8 mouse cellular contexts compared by ENCODE assay signal in genomic region chr1:84840018-84840664, GRCm38 (mm10). TPM values are rescaled to one million over a fixed set of nuclear protein-coding genes. Genes with fewer than 3 reads are reported as not detected.
DNase-seq lines count a peak whose midpoint lies in the region; ATAC-seq and TF ChIP-seq lines count a peak whose summit lies in the region.

Gene Trip12 (minus strand): TSS chr1:84840516.

- no peak for TF ChIP-seq EP300 in CH12.LX (IDR thresholded peaks at IDR 0.05; ENCODE audit: low read length)

- peaks cover 0 to 2% of the 10 kb centered on the region in 2 experiments for H3K36me3 ChIP-seq in CH12.LX (replicated peaks in 1 of 2; ENCODE audit: control insufficient read depth in 1 of 2, insufficient read depth in 1 of 2, low read length in 1 of 2)
- no peaks in the 10 kb centered on the region for H3K36me3 ChIP-seq in heart, embryonic 11.5 days (ENCODE audit: control insufficient read depth, insufficient read depth, low read length)
- H3K36me3 ChIP-seq in midbrain, postnatal 0 days (ENCODE audit: insufficient read depth, low read length) = no peaks in the 10 kb centered on the region

- dilution Hi-C loops in CH12.LX (cut with MboI; ENCODE audit: extremely low pct_ligation_motif_present, extremely low pct_unique_long_range_greater_than_20kb, low sequenced_read_pairs) = no loop called here

- TF ChIP-seq RAD21 in CH12.LX (IDR thresholded peaks at IDR 0.05; ENCODE audit: low read depth, low read length) = no peak

- no peaks in the 10 kb centered on the region for H3K27me3 ChIP-seq in CH12.LX (replicated peaks)
- no peaks in the 10 kb centered on the region for H3K27me3 ChIP-seq in heart, embryonic 11.5 days (ENCODE audit: control insufficient read depth, insufficient read depth, low read length)
- no peaks in the 10 kb centered on the region for H3K27me3 ChIP-seq in midbrain, postnatal 0 days (ENCODE audit: insufficient read depth, low read length)

- peaks cover 0 to 13% of the 10 kb centered on the region in 2 experiments; a peak in 2 of 4 replicates for H3K4me1 ChIP-seq in CH12.LX (ENCODE audit: control insufficient read depth in 1 of 2, insufficient read depth in 2 of 2)
- 0 out of 2 replicates have a peak, but pooled peaks cover 2% of the 10 kb centered on the region for H3K4me1 ChIP-seq in heart, embryonic 11.5 days (ENCODE audit: control insufficient read depth, insufficient read depth, low read length)
- no peaks in the 10 kb centered on the region for H3K4me1 ChIP-seq in midbrain, postnatal 0 days (ENCODE audit: insufficient read depth, low read length)

- DNase-seq in frontal cortex, postnatal 10 days (ENCODE audit: low spot score in 2 of 2) = no peak
- DNase-seq in CH12.LX (ENCODE audit: extremely low read depth) = no peak
- peak; percentile 70 for DNase-seq in embryo, embryonic 11 days
- no peak for DNase-seq in left cerebral cortex, adult 8-10 months (ENCODE audit: low spot score in 2 of 2)
- DNase-seq in midbrain, postnatal 0 days (ENCODE audit: low spot score) = no peak
- no peak for DNase-seq in urinary bladder, postnatal 14 days (ENCODE audit: low spot score)

- in situ Hi-C loops in CH12.LX (cut with MboI; ENCODE audit: low pct_ligation_motif_present, low pct_unique_long_range_greater_than_20kb, low sequenced_read_pairs) = no loop called here

- H3K9me3 ChIP-seq in CH12.LX (replicated peaks; ENCODE audit: low read length) = no peaks in the 10 kb centered on the region
- H3K9me3 ChIP-seq in heart, embryonic 11.5 days (replicated peaks; ENCODE audit: control insufficient read depth, low read length) = no peaks in the 10 kb centered on the region
- no peaks in the 10 kb centered on the region for H3K9me3 ChIP-seq in midbrain, postnatal 0 days (ENCODE audit: low read length)

- peaks cover 38% of the 10 kb centered on the region for H3K79me2 ChIP-seq in CH12.LX (replicated peaks; ENCODE audit: control insufficient read depth, extremely low read depth, insufficient read depth, poor library complexity, severe bottlenecking)

- ATAC-seq in frontal cortex, adult (ENCODE audit: low TSS enrichment) = peak; percentile 69
- ATAC-seq in heart, embryonic 11.5 days (replicated peaks; ENCODE audit: insufficient number of reproducible peaks, low FRiP score, low TSS enrichment) = peak; percentile 14; the same call in 1 of the 2 replicates
- ATAC-seq in midbrain, postnatal 0 days (ENCODE audit: low FRiP score) = peak; percentile 2; the same call in 1 of the 2 replicates

- no peak for TF ChIP-seq CTCF in CH12.LX (conservative IDR thresholded peaks at IDR 0.05 in 1 of 2, IDR thresholded peaks at IDR 0.05 in 1 of 2; ENCODE audit: low read depth in 2 of 2, low read length in 2 of 2)
- TF ChIP-seq CTCF in midbrain, postnatal 0 days (IDR thresholded peaks at IDR 0.05) = peak; percentile 12; the same call in 1 of the 2 replicates

- peak within 1 kb of the TSS; percentile 91 for H3K27ac ChIP-seq in CH12.LX (ENCODE audit: insufficient read depth, low read depth)
- peak within 1 kb of the TSS; percentile 98 for H3K27ac ChIP-seq in heart, embryonic 11.5 days (ENCODE audit: low read depth, low read length)
- peak within 1 kb of the TSS; percentile 88 for H3K27ac ChIP-seq in midbrain, postnatal 0 days (ENCODE audit: low read depth, low read length)

- peak within 1 kb of the TSS; percentile 95 for H3K4me2 ChIP-seq in CH12.LX (ENCODE audit: insufficient read depth, low read depth, poor library complexity, severe bottlenecking)
- H3K4me2 ChIP-seq in heart, embryonic 11.5 days = peak within 1 kb of the TSS; percentile 79
- H3K4me2 ChIP-seq in midbrain, postnatal 0 days (ENCODE audit: low read depth, low read length, poor library complexity, severe bottlenecking) = peak within 1 kb of the TSS; percentile 76

- under 1% methylated on average over 39 of the region's 39 CpGs for WGBS in heart, embryonic 11.5 days (ENCODE audit: insufficient replicate concordance)
- WGBS in midbrain, postnatal 0 days = 0% methylated on average over 38 of the region's 39 CpGs

- H3K4me3 ChIP-seq in CH12.LX (replicated peaks in 1 of 3; ENCODE audit: low read depth in 2 of 3, low read length in 2 of 3, poor library complexity in 1 of 3) = peak within 1 kb of the TSS; percentile 82 to 84 (median 84)
- peak within 1 kb of the TSS; percentile 97 for H3K4me3 ChIP-seq in heart, embryonic 11.5 days (ENCODE audit: low read depth, low read length)
- H3K4me3 ChIP-seq in midbrain, postnatal 0 days (ENCODE audit: low read depth, low read length) = peak within 1 kb of the TSS; percentile 83

- no peak for TF ChIP-seq POLR2A in CH12.LX (IDR thresholded peaks at IDR 0.05; ENCODE audit: low read depth, low read length)

- H3K9ac ChIP-seq in CH12.LX (ENCODE audit: insufficient read depth, low read depth) = peak within 1 kb of the TSS; percentile 99
- peak within 1 kb of the TSS; percentile 99 for H3K9ac ChIP-seq in heart, embryonic 11.5 days (ENCODE audit: low read depth, low read length)
- H3K9ac ChIP-seq in midbrain, postnatal 0 days (replicated peaks; ENCODE audit: low read length, poor library complexity, severe bottlenecking) = peak within 1 kb of the TSS; percentile 86

TF ChIP-seq in CH12.LX, 34 proteins besides CTCF, POLR2A, EP300 and RAD21:
- TF ChIP-seq SIN3A (IDR thresholded peaks at IDR 0.05; ENCODE audit: low read length) (no peak), UBTF (IDR thresholded peaks at IDR 0.05; ENCODE audit: low read depth, low read length) (peak; percentile 66; the same call in 1 of the 2 replicates), MEF2A (IDR thresholded peaks at IDR 0.05; ENCODE audit: borderline replicate concordance, low read depth, low read length) (no peak), CHD2 (IDR thresholded peaks at IDR 0.05; ENCODE audit: low read length) (no peak), SMC3 (IDR thresholded peaks at IDR 0.05; ENCODE audit: low read depth, low read length) (no peak), JUN (IDR thresholded peaks at IDR 0.05; ENCODE audit: insufficient read depth, low read depth, low read length) (no peak), MAX (IDR thresholded peaks at IDR 0.05; ENCODE audit: low read length) (no peak), RCOR1 (conservative IDR thresholded peaks at IDR 0.05; ENCODE audit: low read depth, low read length) (no peak), PAX5 (IDR thresholded peaks at IDR 0.05; ENCODE audit: low read length) (no peak), HCFC1 (IDR thresholded peaks at IDR 0.05; ENCODE audit: low read depth, low read length) (no peak), USF1 (IDR thresholded peaks at IDR 0.05; ENCODE audit: low read depth, low read length) (no peak), GABPA (IDR thresholded peaks at IDR 0.05; ENCODE audit: insufficient replicate concordance, low read depth, low read length) (no peak), POLR2AphosphoS2 (IDR thresholded peaks at IDR 0.05; ENCODE audit: low read depth, low read length) (no peak), ZNF384 (IDR thresholded peaks at IDR 0.05; ENCODE audit: low read depth, low read length) (peak; percentile 62), ETS1 (conservative IDR thresholded peaks at IDR 0.05; ENCODE audit: low read depth, low read length) (no peak), MYC (IDR thresholded peaks at IDR 0.05; ENCODE audit: low read depth, low read length) (no peak), JUND (conservative IDR thresholded peaks at IDR 0.05; ENCODE audit: low read depth, low read length) (no peak), MAFK (IDR thresholded peaks at IDR 0.05; ENCODE audit: insufficient replicate concordance, low read length) (no peak), TBP (conservative IDR thresholded peaks at IDR 0.05; ENCODE audit: low read depth, low read length) (no peak), NELFE (IDR thresholded peaks at IDR 0.05; ENCODE audit: low read depth, low read length) (0 out of 2 replicates have a peak, but pooled peaks have one; percentile 8), TCF12 (IDR thresholded peaks at IDR 0.05; ENCODE audit: low read depth, low read length) (no peak), NRF1 (IDR thresholded peaks at IDR 0.05; ENCODE audit: low read depth, low read length) (no peak), IRF4 (IDR thresholded peaks at IDR 0.05; ENCODE audit: low read depth, low read length) (no peak), USF2 (conservative IDR thresholded peaks at IDR 0.05; ENCODE audit: low read depth, low read length) (no peak), CHD1 (IDR thresholded peaks at IDR 0.05; ENCODE audit: low read depth, low read length) (no peak), MAZ (IDR thresholded peaks at IDR 0.05; ENCODE audit: low read depth, low read length) (0 out of 2 replicates have a peak, but pooled peaks have one; percentile 2), ELF1 (IDR thresholded peaks at IDR 0.05; ENCODE audit: low read depth, low read length) (no peak), BHLHE40 (IDR thresholded peaks at IDR 0.05; ENCODE audit: low read depth, low read length) (no peak), MXI1 (IDR thresholded peaks at IDR 0.05; ENCODE audit: low read depth, low read length) (no peak)
TF ChIP-seq in CH12.LX: peak in this region for 4.

RNA-seq across cellular contexts. Expression of gene Trip12, which starts in this region (rescaled TPM):
- total RNA-seq in CH12.LX (2012; rRNA removed) (82.0 and 90.2 TPM in 2 replicates), CH12.LX (2014; rRNA removed) (75.6 and 78.2 TPM in 2 replicates)
- 93.8 and 109 TPM in 2 replicates for polyA plus RNA-seq in CH12.LX (2012; ENCODE audit: insufficient read length, low read depth)
- polyA plus RNA-seq in heart, embryonic 11.5 days (2014; fragmentation: Nextera tagmentation; extraction: Ambion mirVana) = 77.0 and 77.6 TPM in 2 replicates
- 100 to 1,000 TPM; 177 to 244 (median 207) TPM for total RNA-seq in left cerebral cortex, adult 8-10 months (2022)
- 120 and 154 TPM in 2 replicates for total RNA-seq in midbrain, postnatal 0 days (2014; rRNA removed)
- 23.8 and 37.1 TPM in 2 replicates for polyA plus RNA-seq in midbrain, postnatal 0 days (2015; fragmentation: Nextera tagmentation; extraction: Ambion mirVana)

Comparison
In these comparisons a context has a peak if more than half of its experiments do, and no peak if none do; other contexts are left out.
1. ATAC-seq: peak in every context shown above with its lines; median percentile 69 in frontal cortex, adult; 14 in heart, embryonic 11.5 days; 2 in midbrain, postnatal 0 days.